Mouse (Mus musculus) C2C12 (cell line): ENCODE results near the gene Tent5c.

ENCODE experiments used
- CTCF ChIP-seq: IDR thresholded peaks from one replicate; pipeline ENCODE4 v1.5.1; 2011; ENCODE audit not compliant: control insufficient read depth, insufficient read depth, insufficient read length
- MYOD1 ChIP-seq: IDR thresholded peaks from one replicate; pipeline ENCODE4 v1.6.1; 2011; ENCODE audit warnings: low read depth; ENCODE audit not compliant: control insufficient read depth, insufficient read length
- USF1 ChIP-seq: IDR thresholded peaks from one replicate; pipeline ENCODE4 v1.6.1; 2011; ENCODE audit warnings: low read depth, mild to moderate bottlenecking, control low read depth, moderate library complexity

DNA sequence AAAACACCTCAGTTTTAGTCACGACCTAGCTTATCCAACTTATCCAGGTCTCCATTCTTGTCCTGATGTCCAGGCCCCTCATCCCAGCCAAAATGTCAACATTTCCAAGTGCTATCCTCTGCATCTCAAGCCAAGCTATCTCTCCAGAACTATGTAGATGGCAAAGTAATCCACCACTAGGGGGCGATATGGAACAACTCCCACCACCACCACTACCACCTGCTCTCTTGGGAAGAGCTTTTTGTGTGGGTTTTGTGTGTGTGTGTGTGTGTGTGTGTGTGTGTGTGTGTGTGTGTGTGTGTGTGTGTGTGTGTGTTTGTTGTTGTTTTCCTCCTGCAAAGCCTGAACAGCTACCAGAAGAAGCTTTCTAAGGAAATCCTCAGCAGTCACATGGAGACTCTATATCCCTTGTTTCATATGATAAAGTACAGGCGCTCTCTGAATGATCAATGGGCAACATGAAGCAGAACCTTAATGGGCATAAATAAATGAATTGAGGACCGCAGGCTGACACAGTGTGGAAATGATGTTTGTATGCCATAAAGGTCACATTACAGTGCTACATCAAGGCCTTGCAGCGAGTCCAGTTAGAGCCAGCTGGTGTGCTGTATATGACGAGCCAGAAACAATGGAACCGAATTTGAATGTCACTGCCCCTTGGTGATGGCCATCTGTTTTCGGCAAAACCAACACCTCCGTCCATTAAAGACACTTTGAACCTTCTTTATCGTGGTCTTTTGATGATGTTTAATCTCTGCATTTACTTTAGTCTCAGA is 66.5 kb downstream of the Tent5c start:
- TF ChIP-seq MYOD1 (no peak), CTCF (no peak), USF1 (no peak)
